Mouse (Mus musculus) spleen, embryonic (tissue): Measurements from ENCODE around the gene Hectd2.

Source experiments
- CTCF ChIA-PET: fragments of 350-600 bp; sonication (Branson Sonifier 250); formaldehyde crosslinking; loops from one replicate; lab custom pipeline; 2022; lab: Charles Lee

Hectd2 gene

DNA sequence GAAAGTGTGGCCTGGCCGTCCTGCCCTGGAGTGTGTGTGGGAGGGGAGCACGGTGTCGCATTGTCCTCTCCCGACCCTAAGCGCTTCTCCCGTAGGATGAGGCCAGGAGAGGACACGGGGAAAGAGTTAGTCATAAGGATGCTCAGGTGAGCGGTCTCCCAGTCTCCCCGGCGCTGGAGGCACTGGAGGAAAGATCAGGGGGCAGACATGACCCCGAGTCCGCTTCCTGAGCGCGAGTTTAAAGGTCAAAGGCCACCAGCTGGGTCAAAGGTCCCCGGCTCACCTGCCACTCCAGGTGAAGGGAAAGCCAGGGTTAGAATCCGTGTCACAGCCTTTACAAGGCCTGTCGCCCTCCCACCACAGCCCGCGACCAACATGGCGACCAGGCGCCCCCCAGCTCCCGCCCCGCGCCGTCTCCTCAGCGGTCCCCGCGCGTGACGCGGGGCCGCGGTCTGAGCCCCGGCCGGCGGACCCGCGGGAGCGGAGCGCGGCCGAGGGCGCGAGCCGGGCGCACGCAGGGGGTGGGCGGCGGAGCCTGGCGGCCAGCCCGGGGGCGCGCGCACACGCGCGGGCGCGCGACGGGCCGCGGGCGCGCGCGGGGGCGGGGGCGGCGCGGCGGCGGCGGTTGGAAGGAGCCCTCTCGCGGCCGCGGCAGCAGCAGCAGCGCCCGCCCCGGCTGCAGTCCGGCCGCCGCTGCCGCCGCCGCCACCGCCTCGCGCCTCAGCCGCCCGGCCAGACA, at the start of gene Hectd2:
TSS of gene Hectd2 (plus strand) at position 594 of the 739 bp plus-strand sequence.
- CTCF ChIA-PET: no interaction called here

DNA sequence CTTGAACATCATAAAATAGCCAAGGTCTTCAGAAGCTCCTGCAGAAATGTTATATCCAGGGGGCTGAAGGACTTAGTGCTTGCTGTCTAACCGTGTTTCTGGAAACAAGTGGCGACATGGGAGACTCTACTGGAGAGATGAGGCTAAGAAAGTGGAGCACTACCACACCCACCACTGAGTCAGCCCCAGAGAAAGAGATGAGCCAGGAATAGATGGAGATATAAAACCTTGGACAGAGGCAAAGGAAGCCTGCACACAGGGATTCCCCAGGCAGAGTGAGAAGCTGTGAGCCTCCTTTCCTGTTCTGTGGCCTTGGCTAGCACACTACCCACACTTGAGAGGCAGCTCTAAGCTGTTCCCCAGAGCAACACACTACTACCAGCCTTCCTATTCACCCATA, 49.7 kb upstream of the Hectd2 start:
- CTCF ChIA-PET: no interaction called here

GRCm38 (mm10) chr19:36511305-36511704, 43.1 kb upstream of the Hectd2 start:
- CTCF ChIA-PET: no interaction called here

DNA sequence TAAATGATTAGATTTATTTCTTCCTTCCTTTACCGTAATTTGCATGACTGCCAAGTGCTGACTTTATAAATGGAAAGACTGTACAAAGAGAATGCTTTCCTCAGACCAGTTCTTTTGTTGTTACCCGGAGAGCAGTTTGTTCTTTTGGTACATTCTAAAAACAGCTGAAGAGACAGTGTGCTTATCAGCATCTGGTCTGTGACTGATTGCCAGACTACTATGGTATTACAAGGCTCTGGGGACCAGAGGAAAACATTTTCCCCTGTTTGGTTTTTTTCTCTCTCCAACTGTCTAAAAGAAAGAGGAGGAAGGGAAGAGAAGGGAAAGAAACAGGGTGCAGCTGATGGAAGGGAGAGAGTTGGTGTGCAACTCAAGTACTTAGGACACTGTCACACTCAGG, 36.0 kb upstream of the Hectd2 start:
- CTCF ChIA-PET: no interaction called here

DNA sequence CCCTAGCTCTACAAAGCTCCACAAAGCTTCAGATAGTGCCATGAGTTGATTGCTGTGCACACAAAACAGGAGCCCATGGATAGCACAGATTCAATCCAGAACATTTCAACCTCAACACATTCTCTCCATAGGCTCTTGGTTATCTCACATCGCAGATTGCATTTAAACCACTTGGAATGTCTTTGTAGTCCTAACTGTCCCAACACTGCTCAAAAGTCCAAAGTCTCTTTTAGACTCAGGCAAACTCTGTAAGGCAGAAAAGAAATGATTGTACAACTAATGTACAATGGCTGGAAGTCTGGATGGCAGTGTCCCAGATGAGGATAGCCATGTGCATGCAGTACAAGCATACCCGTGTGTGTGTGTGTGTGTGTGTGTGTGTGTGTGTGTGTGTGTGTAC, 32.9 kb upstream of the Hectd2 start:
- CTCF ChIA-PET: no interaction called here

GRCm38 (mm10) chr19:36522558-36523195, 31.8 kb upstream of the Hectd2 start:
- CTCF ChIA-PET: no interaction called here

DNA sequence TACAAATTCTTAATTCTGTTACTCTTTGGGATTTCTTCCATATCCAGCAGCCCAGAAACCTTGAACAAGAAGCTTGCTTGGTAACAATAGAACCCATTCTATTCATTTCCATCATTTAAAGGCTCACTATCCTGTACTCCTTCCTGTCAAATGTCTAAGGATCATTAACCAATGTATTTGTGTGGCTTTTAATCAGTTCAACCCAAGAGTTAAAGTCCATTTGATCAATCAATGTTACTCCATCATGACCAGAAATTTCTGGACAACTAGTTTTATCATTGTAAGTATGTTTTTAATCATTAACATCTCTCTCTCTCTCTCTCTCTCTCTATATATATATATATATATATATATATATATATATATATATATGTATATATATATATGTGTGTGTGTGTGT, 29.4 kb upstream of the Hectd2 start:
- CTCF ChIA-PET: no interaction called here

DNA sequence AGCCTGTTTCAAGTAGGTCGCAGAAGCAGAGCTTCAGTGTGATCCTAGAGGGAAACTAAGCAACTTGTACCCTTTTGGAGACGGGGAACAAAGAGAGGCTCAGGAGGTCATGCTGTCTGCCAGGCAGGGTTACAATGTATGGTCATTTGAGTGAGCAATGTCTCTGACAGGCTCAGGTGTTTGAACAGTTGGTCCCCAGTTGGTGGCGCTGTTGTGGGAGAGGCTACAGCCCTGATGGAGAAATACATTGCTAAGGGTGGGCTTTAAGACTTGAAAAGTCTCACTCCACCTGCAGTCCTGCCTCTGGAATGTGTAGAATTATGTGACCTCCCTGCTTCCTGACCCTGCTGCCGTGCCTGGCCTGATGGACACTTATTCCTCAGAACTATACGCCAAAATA, 21.4 kb upstream of the Hectd2 start:
- CTCF ChIA-PET: interaction anchor here (0.6 kb wide), 1 partner anchor 8 kb away, joined by 3 read pairs; no protein-coding TSS in a partner anchor

- CTCF ChIA-PET: interaction anchor here (0.9 kb wide), 1 partner anchor 74 kb away, joined by 3 read pairs; no protein-coding TSS in a partner anchor
These were observed 20.3 kb upstream of the Hectd2 start for GRCm38 (mm10) chr19:36534011-36534765.

- CTCF ChIA-PET: interaction anchor here (0.9 kb wide), 1 partner anchor 74 kb away, joined by 3 read pairs; no protein-coding TSS in a partner anchor
These were observed 19.7 kb upstream of the Hectd2 start for GRCm38 (mm10) chr19:36534766-36535140.

GRCm38 (mm10) chr19:36535186-36535585, 19.3 kb upstream of the Hectd2 start:
- CTCF ChIA-PET: interaction anchor here (0.7 to 0.9 kb wide), 2 partner anchors 51 to 75 kb away, joined by 3 to 10 read pairs; no protein-coding TSS in a partner anchor

- CTCF ChIA-PET: interaction anchor here (0.7 kb wide), 1 partner anchor 52 kb away, joined by 10 read pairs; no protein-coding TSS in a partner anchor
These were observed 18.6 kb upstream of the Hectd2 start for GRCm38 (mm10) chr19:36535878-36536277.

GRCm38 (mm10) chr19:36536929-36537328, 17.5 kb upstream of the Hectd2 start:
- CTCF ChIA-PET: no interaction called here

DNA sequence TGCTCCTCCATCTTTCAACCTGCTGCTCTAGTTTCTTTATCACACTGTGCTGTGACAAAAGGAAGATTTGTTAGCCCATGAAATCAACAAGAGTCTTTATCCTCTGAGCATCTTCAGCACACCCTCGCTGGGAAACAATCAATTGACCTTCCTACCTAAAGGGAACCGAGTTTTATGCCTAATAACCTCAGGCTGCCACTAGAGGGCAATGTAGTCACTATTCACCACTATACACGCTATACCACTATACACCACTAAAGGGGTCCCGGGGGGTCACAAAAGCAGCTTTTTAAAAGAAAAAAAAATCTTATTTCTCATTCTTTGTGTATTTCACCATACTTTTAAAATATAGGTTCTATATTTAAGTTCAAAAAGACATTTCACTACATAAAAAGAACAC, 15.9 kb upstream of the Hectd2 start:
- CTCF ChIA-PET: interaction anchor here (0.7 kb wide), 1 partner anchor 22 kb away, joined by 4 read pairs; no protein-coding TSS in a partner anchor

- CTCF ChIA-PET: no interaction called here
These were observed 15.1 kb upstream of the Hectd2 start for GRCm38 (mm10) chr19:36539311-36539710.

DNA sequence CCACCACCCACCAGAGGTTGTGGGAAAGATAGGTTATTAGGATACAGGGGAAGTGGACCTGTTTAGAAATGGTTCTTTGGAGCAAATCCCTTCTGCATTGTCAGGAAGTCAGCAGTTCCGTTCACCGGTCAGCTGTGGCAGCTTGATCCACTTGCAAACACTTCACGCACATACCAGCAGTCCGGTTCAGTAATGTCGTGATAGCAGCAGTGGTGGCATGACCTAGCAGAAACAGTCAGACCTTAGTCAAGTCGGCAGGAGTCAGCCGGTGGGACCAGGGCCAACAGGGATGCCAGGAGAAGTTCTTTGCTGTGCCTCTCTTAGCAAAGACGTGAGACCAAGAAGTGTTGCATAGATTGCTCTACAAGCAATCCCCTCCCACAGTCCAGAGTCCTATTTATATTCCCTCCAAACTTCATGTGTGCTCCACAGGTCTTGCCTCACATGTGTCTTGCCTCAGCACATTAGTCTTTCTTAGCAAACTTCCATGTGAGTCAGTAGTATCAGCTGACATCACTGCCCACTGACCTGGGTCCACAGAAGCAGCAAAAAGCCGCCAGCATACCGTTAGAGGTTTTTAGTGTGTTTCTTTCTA, 14.3 kb upstream of the Hectd2 start:
- CTCF ChIA-PET: no interaction called here

DNA sequence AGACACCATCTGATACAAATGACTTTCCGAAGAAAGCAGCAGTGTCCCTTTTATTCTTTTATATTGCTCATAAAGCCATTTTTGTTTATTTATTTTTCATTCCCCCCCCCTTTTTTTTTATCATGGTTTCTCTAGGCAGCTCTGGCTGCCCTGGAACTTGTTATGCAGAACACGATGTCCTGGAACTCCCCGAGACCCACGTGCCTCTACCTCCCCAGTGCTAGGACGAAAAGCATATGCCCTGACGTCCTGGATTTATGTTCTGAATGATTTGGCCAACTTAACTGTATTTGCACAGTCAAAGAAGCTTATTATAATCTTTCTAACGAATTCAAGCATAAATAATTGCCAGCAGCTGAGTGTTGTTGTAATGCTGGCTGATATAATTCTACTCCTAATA, 13.7 kb upstream of the Hectd2 start:
- CTCF ChIA-PET: interaction anchor here (0.7 kb wide), 1 partner anchor 8 kb away, joined by 3 read pairs; no protein-coding TSS in a partner anchor

GRCm38 (mm10) chr19:36553561-36554045, 836 bp upstream of the Hectd2 start:
- CTCF ChIA-PET: no interaction called here

- CTCF ChIA-PET: no interaction called here
These were observed 551 bp downstream of the Hectd2 start for GRCm38 (mm10) chr19:36554785-36555595.

DNA sequence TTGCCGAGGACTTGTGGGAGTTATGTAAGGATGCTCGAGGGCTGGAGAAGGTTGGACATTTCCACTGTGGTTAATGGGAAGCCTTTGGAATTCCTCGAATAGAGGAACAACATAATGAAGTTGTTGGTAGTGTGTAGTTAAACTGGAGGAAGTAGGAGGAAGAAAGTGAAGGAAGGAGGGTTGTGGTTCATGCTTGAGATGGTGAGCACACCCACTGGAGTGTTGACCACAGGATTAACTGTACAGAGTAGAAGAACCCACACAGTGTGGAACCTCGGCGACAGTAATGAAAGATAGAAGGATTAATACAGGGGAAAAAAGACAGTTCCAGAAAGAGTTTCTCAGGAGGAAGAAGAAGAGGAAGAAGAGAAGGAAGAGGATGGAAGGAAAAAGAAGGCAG, 4.9 kb downstream of the Hectd2 start:
- CTCF ChIA-PET: no interaction called here

DNA sequence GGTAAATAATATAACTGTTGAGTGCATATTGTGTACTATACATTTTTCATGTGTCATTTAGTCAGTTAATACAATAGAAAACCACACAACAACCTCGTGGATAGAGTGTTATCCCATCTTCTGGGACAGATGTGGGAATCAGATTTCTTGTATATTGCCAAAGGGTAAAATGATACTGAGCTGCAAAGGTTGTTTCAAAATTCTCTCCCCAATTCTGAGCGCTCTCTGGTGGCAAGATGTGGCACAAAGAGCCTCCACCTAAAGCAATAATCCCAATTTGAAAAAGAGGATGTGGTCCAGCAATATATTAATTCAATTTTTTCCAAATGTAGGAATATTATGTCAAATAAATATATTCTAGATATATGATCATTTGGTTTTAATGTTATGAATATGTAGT, 5.7 kb downstream of the Hectd2 start:
- CTCF ChIA-PET: no interaction called here
